Mouse (Mus musculus) kidney, embryonic 15.5 days (tissue): ENCODE data around the gene Htt. TPM values are rescaled to one million over a fixed set of nuclear protein-coding genes. Genes with fewer than 3 reads are reported as not detected.

Experiments used
- ATAC-seq: fragments of 200-750 bp; cut with Nextera tagmentation; replicated peaks from 2 replicates; pipeline ENCODE4 v1.8.0; 2017; ENCODE audit warnings: moderate TSS enrichment; ENCODE audit not compliant: low FRiP score
- H3K27ac ChIP-seq: fragments of 300-500 bp; sonication (generic); 2 replicates; pipeline ENCODE4 v1.5.1; 2015; ENCODE audit warnings: mild to moderate bottlenecking, inconsistent platforms
- H3K27me3 ChIP-seq: fragments of 300-500 bp; sonication (generic); 2 replicates; pipeline ENCODE4 v1.6.1; 2015; ENCODE audit warnings: inconsistent platforms
- H3K36me3 ChIP-seq: fragments of 300-500 bp; sonication (generic); 2 replicates; pipeline ENCODE4 v1.6.1; 2015; ENCODE audit warnings: inconsistent platforms
- H3K4me1 ChIP-seq: fragments of 300-500 bp; sonication (generic); 2 replicates; pipeline ENCODE4 v1.6.1; 2015; ENCODE audit warnings: inconsistent platforms
- H3K4me2 ChIP-seq: fragments of 300-500 bp; sonication (generic); 2 replicates; pipeline ENCODE4 v1.6.1; 2015; ENCODE audit warnings: moderate library complexity, mild to moderate bottlenecking, inconsistent platforms
- H3K4me3 ChIP-seq: fragments of 300-500 bp; sonication (generic); replicated peaks from 2 replicates; pipeline ENCODE4 v1.5.1; 2015; ENCODE audit warnings: mild to moderate bottlenecking, inconsistent platforms
- H3K9ac ChIP-seq: fragments of 300-500 bp; sonication (generic); 2 replicates; pipeline ENCODE4 v1.6.1; 2015; ENCODE audit warnings: mild to moderate bottlenecking, inconsistent platforms
- H3K9me3 ChIP-seq: fragments of 300-500 bp; sonication (generic); replicated peaks from 2 replicates; pipeline ENCODE4 v1.6.1; 2016; ENCODE audit warnings: inconsistent platforms
- WGBS: fragments of 180-500 bp; shearing (Covaris S2); methylation state at CpG from one replicate; pipeline ENCODE4 v1.1.7; 2015; ENCODE audit warnings: mixed read lengths; 5-methylcytosine and 5-hydroxymethylcytosine counted together
- polyA plus RNA-seq: library from polyadenylated mRNA; unstranded; fragments of >200 nt; fragmentation: Nextera tagmentation; extraction: Ambion mirVana; gene quantifications from 2 replicates; pipeline ENCODE4 v1.2.1, GENCODE M21; 2015

Htt gene
- polyA plus RNA-seq, 1 experiment from 2014 or later: 12.9 TPM

DNA sequence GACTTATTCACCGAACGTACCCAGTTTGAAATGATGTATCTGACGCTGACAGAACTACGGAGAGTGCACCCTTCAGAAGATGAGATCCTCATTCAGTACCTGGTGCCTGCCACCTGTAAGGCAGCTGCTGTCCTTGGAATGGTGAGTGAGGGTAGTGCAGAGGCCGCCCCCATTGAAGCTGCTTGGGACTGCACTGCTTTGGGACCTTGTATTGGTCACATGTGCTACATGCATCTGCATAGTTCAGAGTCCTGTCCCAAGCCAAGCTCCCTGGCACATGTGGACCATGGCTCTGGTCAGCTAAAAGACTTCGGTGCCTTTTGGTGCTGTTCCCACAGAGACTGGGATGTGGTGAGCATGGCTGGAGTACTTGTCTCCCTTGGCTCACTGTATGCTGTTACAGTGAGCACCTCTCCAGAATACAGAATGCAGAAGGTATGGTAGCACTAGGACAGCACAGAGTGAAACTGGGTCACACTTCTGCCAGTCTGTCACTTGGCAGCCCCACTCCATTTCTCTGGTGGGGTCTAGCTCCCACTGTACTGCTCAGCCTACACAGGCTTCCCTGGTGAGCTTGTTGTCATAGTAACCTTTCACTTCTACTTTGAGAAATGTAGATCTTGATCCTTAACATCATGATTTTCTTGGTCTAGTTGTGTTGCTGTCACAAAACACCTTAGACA lies 138.4 kb downstream of the Htt start:
- peaks cover 97% of the 10 kb centered on the region for H3K36me3 ChIP-seq
- WGBS: 96% methylated on average over 6 of the region's 6 CpGs

DNA sequence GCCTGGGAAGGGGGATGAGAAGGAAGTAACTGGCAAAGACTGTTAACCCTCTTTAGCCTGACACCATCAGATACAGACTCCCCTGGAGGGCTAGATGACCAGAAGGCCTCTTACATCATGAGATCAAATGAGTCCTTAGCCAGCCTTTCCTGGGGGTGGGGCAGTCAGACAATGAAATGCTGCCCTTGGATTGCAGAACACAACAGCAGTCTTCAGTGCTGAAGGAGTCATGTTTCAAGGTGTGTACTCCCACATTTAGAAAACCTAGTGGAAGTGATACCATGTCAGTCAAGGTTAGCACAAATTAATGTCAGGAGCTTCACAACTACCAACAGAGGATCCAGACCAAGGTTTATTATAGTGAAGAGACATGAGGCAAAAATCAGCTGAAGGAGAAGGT lies 140.8 kb downstream of the Htt start:
- Histone ChIP-seq H3K4me1 (no peaks in the 10 kb centered on the region), H3K27me3 (no peaks in the 10 kb centered on the region), H3K4me3 (no peak overlapping the region), H3K9ac (no peak overlapping the region), H3K27ac (no peak overlapping the region), H3K4me2 (no peak overlapping the region), H3K36me3 (peaks cover 97% of the 10 kb centered on the region), H3K9me3 (no peaks in the 10 kb centered on the region)
- ATAC-seq: no peak

More for the DNA sequence above, 138.4 kb downstream of the Htt start:
- no peak for ATAC-seq
- Histone ChIP-seq H3K4me1 (no peaks in the 10 kb centered on the region), H3K9ac (no peak overlapping the region), H3K27ac (no peak overlapping the region), H3K4me3 (no peak overlapping the region), H3K4me2 (no peak overlapping the region), H3K27me3 (no peaks in the 10 kb centered on the region), H3K9me3 (no peaks in the 10 kb centered on the region)

DNA sequence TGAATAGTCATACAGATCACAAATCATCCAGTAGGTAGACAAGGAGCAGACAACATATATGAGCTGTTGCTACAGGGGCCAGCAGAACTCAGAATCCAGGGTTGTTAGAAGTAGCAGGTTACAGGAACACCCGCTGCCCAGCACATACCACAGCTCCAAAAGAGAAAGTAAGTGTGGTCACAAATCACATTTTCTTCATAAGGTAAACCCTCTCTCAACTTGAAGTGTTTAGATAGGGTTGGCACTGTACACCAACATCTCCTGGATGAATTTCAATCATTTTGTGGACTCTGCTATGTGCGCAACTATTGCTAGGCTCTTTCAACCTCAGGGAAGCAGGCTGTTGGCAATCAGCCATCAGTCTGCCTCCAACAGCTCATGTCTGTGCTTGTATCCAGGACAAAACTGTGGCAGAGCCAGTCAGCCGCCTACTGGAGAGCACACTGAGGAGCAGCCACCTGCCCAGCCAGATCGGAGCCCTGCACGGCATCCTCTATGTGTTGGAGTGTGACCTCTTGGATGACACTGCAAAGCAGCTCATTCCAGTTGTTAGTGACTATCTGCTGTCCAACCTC lies 141.4 kb downstream of the Htt start:
- Histone ChIP-seq H3K27me3 (no peaks in the 10 kb centered on the region), H3K4me3 (no peak overlapping the region), H3K4me1 (no peaks in the 10 kb centered on the region), H3K9ac (no peak overlapping the region), H3K4me2 (no peak overlapping the region), H3K27ac (no peak overlapping the region), H3K36me3 (peaks cover 97% of the 10 kb centered on the region), H3K9me3 (no peaks in the 10 kb centered on the region)
- 86% methylated on average over 5 of the region's 5 CpGs for WGBS
- no peak for ATAC-seq

- peaks cover 95% of the 10 kb centered on the region for H3K36me3 ChIP-seq
- ATAC-seq: no peak
- no peak overlapping the region for H3K4me2 ChIP-seq
Observed at GRCm38 (mm10) chr5:34904412-34904811, 142.9 kb downstream of the Htt start.

DNA sequence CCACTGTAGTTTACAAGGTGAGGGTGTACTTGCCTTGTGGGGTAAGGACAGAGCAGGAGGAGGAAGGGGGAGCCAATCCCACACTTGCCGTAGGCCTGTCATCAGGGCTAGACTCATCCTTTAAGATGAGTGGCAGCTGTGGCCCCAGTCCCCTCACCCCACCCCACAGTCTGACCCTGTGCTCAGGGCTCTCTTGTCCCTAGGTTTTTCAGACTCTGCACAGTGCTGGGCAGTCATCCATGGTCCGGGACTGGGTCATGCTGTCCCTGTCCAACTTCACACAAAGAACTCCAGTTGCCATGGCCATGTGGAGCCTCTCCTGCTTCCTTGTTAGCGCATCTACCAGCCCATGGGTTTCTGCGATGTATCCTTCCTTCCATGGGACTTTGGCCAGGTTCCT lies 145.7 kb downstream of the Htt start:
- H3K9me3 ChIP-seq: no peaks in the 10 kb centered on the region
- 87% methylated on average over 4 of the region's 4 CpGs for WGBS
- H3K27me3 ChIP-seq: no peaks in the 10 kb centered on the region
- no peak overlapping the region for H3K4me2 ChIP-seq
- H3K9ac ChIP-seq: no peak overlapping the region
- H3K4me3 ChIP-seq: no peak overlapping the region
- H3K36me3 ChIP-seq: peaks cover 72% of the 10 kb centered on the region
- H3K27ac ChIP-seq: no peak overlapping the region
- no peak for ATAC-seq
- H3K4me1 ChIP-seq: no peaks in the 10 kb centered on the region

More at GRCm38 (mm10) chr5:34904412-34904811, 142.9 kb downstream of the Htt start:
- no peaks in the 10 kb centered on the region for H3K4me1 ChIP-seq
- H3K9ac ChIP-seq: no peak overlapping the region
- H3K27ac ChIP-seq: no peak overlapping the region
- H3K9me3 ChIP-seq: no peaks in the 10 kb centered on the region
- H3K4me3 ChIP-seq: no peak overlapping the region
- H3K27me3 ChIP-seq: no peaks in the 10 kb centered on the region

GRCm38 (mm10) chr5:34907910-34908725 lies 146.6 kb downstream of the Htt start, which contains the start of gene Msantd1:
Msantd1 (plus strand) TSS chr5:34908012.
- no peaks in the 10 kb centered on the region for H3K27me3 ChIP-seq
- no peak for ATAC-seq
- H3K4me1 ChIP-seq: no peaks in the 10 kb centered on the region
- peaks cover 65% of the 10 kb centered on the region for H3K36me3 ChIP-seq
- H3K9ac ChIP-seq: no peak within 1 kb of the TSS
- H3K9me3 ChIP-seq: no peaks in the 10 kb centered on the region
- WGBS: 79% methylated on average over 6 of the region's 6 CpGs
- H3K27ac ChIP-seq: no peak within 1 kb of the TSS
- H3K4me3 ChIP-seq: no peak within 1 kb of the TSS
- H3K4me2 ChIP-seq: no peak within 1 kb of the TSS

DNA sequence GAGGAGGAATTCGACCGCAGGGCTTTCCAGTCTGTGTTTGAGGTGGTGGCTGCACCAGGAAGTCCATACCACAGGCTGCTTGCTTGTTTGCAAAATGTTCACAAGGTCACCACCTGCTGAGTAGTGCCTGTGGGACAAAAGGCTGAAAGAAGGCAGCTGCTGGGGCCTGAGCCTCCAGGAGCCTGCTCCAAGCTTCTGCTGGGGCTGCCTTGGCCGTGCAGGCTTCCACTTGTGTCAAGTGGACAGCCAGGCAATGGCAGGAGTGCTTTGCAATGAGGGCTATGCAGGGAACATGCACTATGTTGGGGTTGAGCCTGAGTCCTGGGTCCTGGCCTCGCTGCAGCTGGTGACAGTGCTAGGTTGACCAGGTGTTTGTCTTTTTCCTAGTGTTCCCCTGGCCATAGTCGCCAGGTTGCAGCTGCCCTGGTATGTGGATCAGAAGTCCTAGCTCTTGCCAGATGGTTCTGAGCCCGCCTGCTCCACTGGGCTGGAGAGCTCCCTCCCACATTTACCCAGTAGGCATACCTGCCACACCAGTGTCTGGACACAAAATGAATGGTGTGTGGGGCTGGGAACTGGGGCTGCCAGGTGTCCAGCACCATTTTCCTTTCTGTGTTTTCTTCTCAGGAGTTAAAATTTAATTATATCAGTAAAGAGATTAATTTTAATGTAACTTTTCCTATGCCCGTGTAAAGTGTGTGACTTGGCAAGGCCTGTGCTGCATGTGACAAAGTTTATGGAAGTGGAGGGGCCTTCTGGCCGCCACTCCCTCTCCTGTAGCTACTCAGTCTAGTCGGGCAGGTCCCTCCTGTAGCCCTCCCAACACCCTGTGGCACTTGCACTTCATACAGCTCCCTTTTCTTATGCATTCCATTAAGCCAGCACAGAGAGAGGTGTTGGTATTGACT lies 147.4 kb downstream of the Htt start:
- H3K9me3 ChIP-seq: no peaks in the 10 kb centered on the region
- 81% methylated on average over 9 of the region's 9 CpGs for WGBS
- no peak overlapping the region for H3K4me2 ChIP-seq
- no peak for ATAC-seq
- no peak overlapping the region for H3K4me3 ChIP-seq
- no peak overlapping the region for H3K9ac ChIP-seq
- no peak overlapping the region for H3K27ac ChIP-seq
- peaks cover 58% of the 10 kb centered on the region for H3K36me3 ChIP-seq
- H3K4me1 ChIP-seq: no peaks in the 10 kb centered on the region
- no peaks in the 10 kb centered on the region for H3K27me3 ChIP-seq

DNA sequence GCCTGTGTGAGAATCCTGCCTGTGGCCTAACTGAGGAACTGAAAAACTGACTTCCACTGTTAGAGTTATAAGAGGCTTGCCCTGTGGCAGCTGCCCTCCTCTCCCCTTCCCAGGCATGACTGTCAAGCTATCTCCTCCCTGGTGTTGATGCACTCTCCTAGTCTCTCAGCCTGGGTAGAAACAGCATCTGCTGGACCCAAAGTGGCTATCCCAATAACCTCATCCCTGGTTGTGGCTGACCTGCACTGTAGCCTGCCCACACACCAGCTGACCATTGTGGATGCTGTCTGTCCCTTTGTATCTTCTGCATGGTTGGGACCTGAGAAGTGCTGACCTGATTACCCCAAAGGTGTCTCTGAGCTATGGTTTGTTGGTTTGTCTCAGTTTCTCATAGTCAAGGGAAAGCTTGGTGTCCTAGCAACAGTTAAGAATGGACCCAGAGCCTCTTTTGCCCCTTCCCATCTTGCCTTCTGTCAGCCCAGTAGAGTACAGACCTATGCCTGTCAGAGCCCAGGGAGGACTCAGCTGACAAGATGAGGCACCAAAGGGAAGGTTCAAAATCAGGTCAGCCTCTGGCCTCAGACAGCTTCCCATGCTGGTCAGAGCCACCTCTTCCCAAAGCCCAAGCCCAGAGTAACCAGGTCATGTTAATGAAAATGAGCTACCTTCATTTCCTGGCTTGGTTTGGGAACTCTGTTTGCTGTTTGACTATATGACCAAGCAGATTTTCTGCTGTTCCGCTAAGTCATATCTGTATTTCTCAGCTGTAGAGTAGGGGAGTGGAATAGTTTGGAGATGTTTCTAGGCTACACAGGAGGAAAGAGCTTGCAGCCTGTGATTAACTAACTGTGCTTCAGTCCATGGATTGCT lies 148.3 kb downstream of the Htt start:
- ATAC-seq: no peak
- 97% methylated on average over 1 of the region's 1 CpGs for WGBS
- no peak overlapping the region for H3K27ac ChIP-seq

DNA sequence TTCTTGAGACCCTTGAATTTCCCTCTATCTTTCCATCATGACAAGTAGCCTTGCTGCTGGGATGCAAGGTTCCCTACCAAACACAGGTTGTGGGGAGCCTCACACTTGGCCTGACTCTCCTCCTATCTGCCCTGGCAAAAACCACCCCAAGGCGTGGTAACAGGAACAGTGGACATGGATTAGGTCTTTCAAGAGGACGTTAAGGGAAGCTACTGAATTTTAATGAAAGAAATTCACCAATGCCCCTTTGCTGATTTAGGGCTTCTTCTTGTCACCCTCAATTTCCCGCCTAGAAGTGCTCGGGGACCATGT lies 148.9 kb downstream of the Htt start:
- WGBS: 91% methylated on average over 4 of the region's 4 CpGs
- no peak overlapping the region for H3K9ac ChIP-seq
- peaks cover 44% of the 10 kb centered on the region for H3K36me3 ChIP-seq
- no peak overlapping the region for H3K27ac ChIP-seq
- H3K4me2 ChIP-seq: no peak overlapping the region
- ATAC-seq: no peak
- no peaks in the 10 kb centered on the region for H3K27me3 ChIP-seq
- no peaks in the 10 kb centered on the region for H3K9me3 ChIP-seq
- H3K4me1 ChIP-seq: no peaks in the 10 kb centered on the region
- no peak overlapping the region for H3K4me3 ChIP-seq

More for the DNA sequence above, 148.3 kb downstream of the Htt start:
- no peak overlapping the region for H3K4me3 ChIP-seq
- no peak overlapping the region for H3K9ac ChIP-seq
- H3K36me3 ChIP-seq: peaks cover 49% of the 10 kb centered on the region
- H3K9me3 ChIP-seq: no peaks in the 10 kb centered on the region
- no peaks in the 10 kb centered on the region for H3K4me1 ChIP-seq
- no peaks in the 10 kb centered on the region for H3K27me3 ChIP-seq
- H3K4me2 ChIP-seq: no peak overlapping the region

- H3K4me2 ChIP-seq: no peak overlapping the region
- 12% methylated on average over 1 of the region's 1 CpGs for WGBS
- no peak overlapping the region for H3K4me3 ChIP-seq
- H3K27me3 ChIP-seq: no peaks in the 10 kb centered on the region
- ATAC-seq: no peak
- 0 out of 2 replicates have a peak, but pooled peaks cover 3% of the 10 kb centered on the region for H3K36me3 ChIP-seq
- no peak overlapping the region for H3K9ac ChIP-seq
- no peak overlapping the region for H3K27ac ChIP-seq
- H3K4me1 ChIP-seq: no peaks in the 10 kb centered on the region
- H3K9me3 ChIP-seq: no peaks in the 10 kb centered on the region
Observed at GRCm38 (mm10) chr5:34915801-34916200, 154.3 kb downstream of the Htt start.

DNA sequence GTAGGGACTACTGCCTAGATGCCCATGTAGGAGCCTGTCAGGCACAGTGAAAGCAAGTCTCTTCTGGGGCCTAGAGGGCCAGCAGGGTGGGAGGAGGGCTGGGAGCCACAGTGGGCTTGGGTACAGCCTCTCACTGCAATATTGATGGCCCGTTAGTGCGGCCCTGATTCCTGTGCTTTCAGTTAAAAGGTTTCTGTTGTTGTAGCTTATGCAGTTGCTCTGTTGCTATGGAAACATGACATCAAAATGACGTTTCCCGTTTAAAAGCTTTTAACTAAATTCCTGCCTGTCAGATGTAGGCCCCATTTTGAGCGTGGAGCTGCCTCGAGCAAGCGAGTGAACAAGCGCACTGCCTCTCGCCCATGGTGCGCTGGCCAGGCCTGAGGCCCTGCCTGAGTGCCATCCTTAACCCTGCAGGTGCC lies 155.7 kb downstream of the Htt start:
- Histone ChIP-seq H3K9me3 (no peaks in the 10 kb centered on the region), H3K4me2 (no peak overlapping the region), H3K4me1 (no peaks in the 10 kb centered on the region), H3K9ac (no peak overlapping the region), H3K4me3 (no peak overlapping the region), H3K27ac (no peak overlapping the region), H3K36me3 (no peaks in the 10 kb centered on the region; the same call in 1 of the 2 replicates), H3K27me3 (no peaks in the 10 kb centered on the region)
- no peak for ATAC-seq
- 67% methylated on average over 10 of the region's 10 CpGs for WGBS
